21 mouse cellular contexts compared by ENCODE assay signal in the genomic region with DNA sequence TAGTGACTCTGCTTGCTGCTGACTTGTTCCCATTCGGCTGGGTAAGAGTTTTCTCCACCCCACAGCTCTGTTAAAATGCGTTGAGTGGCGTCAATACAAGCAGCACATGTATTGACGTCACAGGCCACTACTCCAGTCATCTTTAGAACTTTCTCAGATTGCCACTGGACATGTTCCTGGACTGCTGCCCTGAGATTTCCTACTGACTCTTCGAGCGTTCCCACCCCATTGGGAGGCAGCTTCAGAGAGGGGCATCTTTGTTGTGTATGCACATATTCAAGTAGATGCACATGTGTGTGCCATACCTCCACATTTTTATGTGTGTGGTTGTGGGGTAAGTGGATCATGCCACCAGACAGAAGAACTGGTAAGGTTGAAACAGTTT.
A peak's percentile ranks its signal among the peaks of the same experiment; 100 is the strongest.
DNase-seq lines count a peak whose midpoint lies in the region; ATAC-seq and TF ChIP-seq lines count a peak whose summit lies in the region.
"Had no signal": no experiment of that assay in that cellular context is flagged by ENCODE, and none has a peak within 500 bp of the region (broad histone marks: within the 10 kb centered on the region; RNA-seq: fewer than 3 reads in every experiment).

No protein-coding gene starts in this region.

- no peak for TF ChIP-seq CTCF in kidney, adult 2 months (conservative IDR thresholded peaks at IDR 0.05; ENCODE audit: insufficient read depth, insufficient read length, low read depth, low read length)

- no peak overlapping the region for H3K4me3 ChIP-seq in heart, embryonic 13.5 days
- no peak overlapping the region for H3K4me3 ChIP-seq in kidney, embryonic 16.5 days (ENCODE audit: low read length)
- H3K4me3 ChIP-seq in kidney, adult 2 months (ENCODE audit: insufficient read depth, low read depth, low read length), result no peak overlapping the region
- H3K4me3 ChIP-seq: forebrain, embryonic 13.5 days; layer of hippocampus, adult 2 months had no signal

- H3K9ac ChIP-seq in heart, embryonic 13.5 days, result no peak overlapping the region
- H3K9ac ChIP-seq in kidney, embryonic 16.5 days (replicated peaks; ENCODE audit: low read length), result no peak overlapping the region
- H3K9ac ChIP-seq: forebrain, embryonic 13.5 days had no signal

- no peak for TF ChIP-seq POLR2A in kidney, adult 2 months (IDR thresholded peaks at IDR 0.05; ENCODE audit: low read depth, low read length)

- H3K4me1 ChIP-seq in heart, embryonic 13.5 days, result peaks cover 46% of the 10 kb centered on the region
- 0 out of 2 replicates have a peak, but pooled peaks cover 7% of the 10 kb centered on the region for H3K4me1 ChIP-seq in kidney, embryonic 16.5 days (ENCODE audit: insufficient read depth, low read length)
- H3K4me1 ChIP-seq in kidney, adult 2 months (ENCODE audit: control insufficient read depth, insufficient read depth, low read length), result no peaks in the 10 kb centered on the region

- peak overlapping the region; percentile 81 for H3K27ac ChIP-seq in heart, embryonic 13.5 days (replicated peaks)
- H3K27ac ChIP-seq in kidney, embryonic 16.5 days (ENCODE audit: low read length), result peak overlapping the region; percentile 1; the same call in 1 of the 2 replicates
- H3K27ac ChIP-seq in kidney, adult 2 months (ENCODE audit: insufficient read depth, low read depth, low read length), result no peak overlapping the region
- H3K27ac ChIP-seq: forebrain, embryonic 13.5 days; layer of hippocampus, adult 2 months had no signal

- ATAC-seq in heart, embryonic 13.5 days (ENCODE audit: extremely low read depth, insufficient number of reproducible peaks, low FRiP score, low TSS enrichment), result no peak
- ATAC-seq in kidney, embryonic 16.5 days (ENCODE audit: low FRiP score, low TSS enrichment), result no peak
- no peak for ATAC-seq in megakaryocyte-erythroid progenitor cell, adult 5-6 weeks (replicated peaks; ENCODE audit: low FRiP score, low TSS enrichment, poor library complexity, severe bottlenecking)
- ATAC-seq: forebrain, embryonic 13.5 days; hindbrain, embryonic 16.5 days; intestine, postnatal 0 days had no signal

- DNase-seq in heart, postnatal 14 days, result no peak
- DNase-seq in kidney, adult 2 months, result no peak
- DNase-seq in lung, postnatal 36 days, result peak; percentile 26
- DNase-seq in lung, postnatal 10 days, result no peak
- DNase-seq: adrenal gland, postnatal 25 days; cerebellum, adult 8-10 months; cerebellum, postnatal 36 days; embryo, embryonic 11 days; gastrocnemius, postnatal 36 days; kidney, postnatal 14 days; layer of hippocampus, postnatal 36 days; midbrain, embryonic 14.5 days; thymus, postnatal 25 days had no signal

- H3K9me3 ChIP-seq in heart, embryonic 13.5 days, result no peaks in the 10 kb centered on the region
- no peaks in the 10 kb centered on the region for H3K9me3 ChIP-seq in kidney, embryonic 16.5 days (ENCODE audit: low read length)
- H3K9me3 ChIP-seq: forebrain, embryonic 13.5 days had no signal

- intact Hi-C loops in heart, postnatal 14 days (cut with DNase I), result no loop called here

- H3K4me2 ChIP-seq in heart, embryonic 13.5 days, result peak overlapping the region; percentile 25
- H3K4me2 ChIP-seq in kidney, embryonic 16.5 days (replicated peaks; ENCODE audit: low read depth, low read length), result no peak overlapping the region
- H3K4me2 ChIP-seq: forebrain, embryonic 13.5 days; liver, embryonic 11.5 days had no signal

- H3K27me3 ChIP-seq in heart, embryonic 13.5 days (replicated peaks), result peaks cover 4% of the 10 kb centered on the region
- no peaks in the 10 kb centered on the region for H3K27me3 ChIP-seq in kidney, embryonic 16.5 days (ENCODE audit: insufficient read depth, low read length)
- no peaks in the 10 kb centered on the region for H3K27me3 ChIP-seq in kidney, adult 2 months (replicated peaks; ENCODE audit: control insufficient read depth, insufficient read depth, low read length)
- H3K27me3 ChIP-seq: forebrain, embryonic 13.5 days had no signal

- H3K36me3 ChIP-seq in heart, embryonic 13.5 days, result no peaks in the 10 kb centered on the region
- no peaks in the 10 kb centered on the region for H3K36me3 ChIP-seq in kidney, embryonic 16.5 days (ENCODE audit: insufficient read depth, low read length)
- no peaks in the 10 kb centered on the region for H3K36me3 ChIP-seq in kidney, adult 2 months (ENCODE audit: control insufficient read depth, insufficient read depth, low read length)

- WGBS in heart, embryonic 13.5 days, result 52% methylated on average over 6 of the region's 6 CpGs
- 73% methylated on average over 6 of the region's 6 CpGs for WGBS in kidney, embryonic 16.5 days
- 65% methylated on average over 6 of the region's 6 CpGs for WGBS in kidney, adult 2 months
